Mouse (Mus musculus) kidney, embryonic 14.5 days (tissue): ENCODE data around the gene Bola1. TPM values are rescaled to one million over a fixed set of nuclear protein-coding genes. Genes with fewer than 3 reads are reported as not detected.
A peak's percentile ranks its signal among the peaks of the same experiment; 100 is the strongest.
"Not testable (repeated sequence)": the region's sequence is repeated elsewhere in the genome, so short reads cannot be mapped to it uniquely, and the experiment has no call there.

Experiments used
- ATAC-seq: fragments of 200-750 bp; cut with Nextera tagmentation; 2 replicates; pipeline ENCODE4 v1.8.0; 2017; ENCODE audit warnings: moderate number of reproducible peaks, mild to moderate bottlenecking, moderate TSS enrichment, moderate library complexity; ENCODE audit not compliant: low FRiP score, low TSS enrichment
- H3K27ac ChIP-seq: fragments of 300-500 bp; sonication (generic); 2 replicates; pipeline ENCODE4 v1.5.1; 2014; ENCODE audit warnings: low read depth, mild to moderate bottlenecking, low read length, moderate library complexity, mixed read lengths
- H3K27me3 ChIP-seq: fragments of 300-500 bp; sonication (generic); 2 replicates; pipeline ENCODE4 v1.6.1; 2014; ENCODE audit warnings: mild to moderate bottlenecking, low read length; ENCODE audit not compliant: control insufficient read depth, insufficient read depth
- H3K36me3 ChIP-seq: fragments of 300-500 bp; sonication (generic); 2 replicates; pipeline ENCODE4 v1.6.1; 2014; ENCODE audit warnings: low read length, mixed read lengths; ENCODE audit not compliant: control insufficient read depth, insufficient read depth
- H3K4me1 ChIP-seq: fragments of 300-500 bp; sonication (generic); 2 replicates; pipeline ENCODE4 v1.6.1; 2014; ENCODE audit warnings: low read length, mixed read lengths; ENCODE audit not compliant: control insufficient read depth, insufficient read depth
- H3K4me2 ChIP-seq: fragments of 300-500 bp; sonication (generic); replicated peaks from 2 replicates; pipeline ENCODE4 v1.6.1; 2014; ENCODE audit warnings: low read depth, mild to moderate bottlenecking, low read length
- H3K4me3 ChIP-seq: fragments of 300-500 bp; sonication (generic); 2 replicates; pipeline ENCODE4 v1.5.1; 2014; ENCODE audit warnings: mild to moderate bottlenecking, low read length
- H3K9ac ChIP-seq: fragments of 300-500 bp; sonication (generic); 2 replicates; pipeline ENCODE4 v1.6.1; 2014; ENCODE audit warnings: low read depth, mild to moderate bottlenecking, low read length, moderate library complexity
- H3K9me3 ChIP-seq: fragments of 300-500 bp; sonication (generic); 2 replicates; pipeline ENCODE4 v1.6.1; 2016; ENCODE audit warnings: low read length; ENCODE audit not compliant: control insufficient read depth
- WGBS: fragments of 180-500 bp; shearing (Covaris S2); extraction: QIAGEN DNeasy Blood & Tissue Kit; methylation state at CpG from one replicate; pipeline ENCODE4 v1.1.7; 2014; 5-methylcytosine and 5-hydroxymethylcytosine counted together
- polyA plus RNA-seq: library from polyadenylated mRNA; unstranded; fragments of >200 nt; fragmentation: Nextera tagmentation; extraction: Ambion mirVana; gene quantifications from 2 replicates; pipeline ENCODE4 v1.2.1, GENCODE M21; 2014

Bola1 gene
- polyA plus RNA-seq, 1 experiment from 2014 or later = 65.0 TPM

DNA sequence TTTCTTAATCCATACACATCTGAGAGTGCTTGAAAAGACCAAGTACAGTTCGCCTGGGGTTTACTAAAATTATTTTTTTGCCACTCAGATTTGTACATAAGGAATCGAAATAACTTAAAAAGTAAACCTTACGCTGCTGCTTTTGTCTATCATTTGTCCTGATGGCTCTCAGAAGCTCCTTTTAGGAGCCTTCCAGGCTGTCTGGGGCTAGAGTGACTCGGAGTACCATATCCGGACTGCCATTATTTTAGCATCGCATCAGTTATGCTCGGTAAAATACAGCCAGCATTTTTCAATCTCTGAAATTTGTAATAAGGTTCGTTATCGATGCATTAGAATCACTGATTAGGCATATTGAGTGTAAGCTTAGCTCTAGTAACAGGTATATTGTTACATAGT is 21.3 kb upstream of the Bola1 start:
- Histone ChIP-seq H3K27me3 (no peaks in the 10 kb centered on the region), H3K27ac (peak overlapping the region; percentile 89), H3K4me2 (peak overlapping the region; percentile 31), H3K9ac (peak overlapping the region; percentile 55), H3K4me1 (peaks cover 22% of the 10 kb centered on the region), H3K4me3 (no peak overlapping the region; the same call in 1 of the 2 replicates), H3K9me3 (no peaks in the 10 kb centered on the region), H3K36me3 (no peaks in the 10 kb centered on the region)
- WGBS = 82% methylated on average over 9 of the region's 9 CpGs
- ATAC-seq = no peak

DNA sequence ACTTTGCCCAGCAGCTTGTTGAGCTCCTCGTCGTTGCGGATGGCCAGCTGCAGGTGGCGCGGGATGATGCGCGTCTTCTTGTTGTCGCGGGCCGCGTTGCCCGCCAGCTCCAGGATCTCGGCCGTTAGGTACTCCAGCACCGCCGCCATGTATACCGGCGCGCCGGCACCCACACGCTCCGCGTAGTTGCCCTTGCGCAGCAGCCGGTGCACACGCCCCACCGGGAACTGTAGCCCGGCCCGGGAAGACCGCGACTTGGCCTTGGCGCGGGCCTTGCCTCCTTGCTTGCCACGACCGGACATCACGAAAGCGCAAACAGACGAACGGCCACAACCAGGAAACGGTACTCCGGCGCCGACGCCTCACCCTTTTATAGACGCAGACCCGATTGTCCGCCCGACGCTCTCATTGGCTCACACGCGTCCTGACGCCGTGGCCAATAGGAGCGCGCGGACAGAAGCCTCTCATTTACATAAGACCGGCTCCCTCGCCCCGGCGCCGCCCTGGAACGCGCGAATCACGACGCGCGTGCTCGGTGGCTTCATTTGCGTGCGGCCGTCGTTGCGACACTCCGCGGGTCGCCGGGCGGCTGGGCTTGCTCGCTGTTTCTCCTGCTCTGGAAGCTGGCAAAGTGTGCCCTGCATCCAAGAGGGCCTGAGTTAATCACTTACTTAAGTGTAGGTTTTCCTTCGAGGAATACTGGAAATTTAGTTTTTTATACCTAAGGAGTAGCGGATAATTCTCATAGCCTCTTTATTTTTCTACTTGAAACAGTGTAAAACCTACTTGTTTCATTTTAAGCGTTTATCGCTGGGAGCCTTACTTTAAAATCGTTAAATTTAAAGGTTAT is 20.7 kb upstream of the Bola1 start, which contains the start of gene Hist2h2aa2:
Hist2h2aa2 (minus strand) TSS at position 328 of the 850 bp plus-strand sequence.
- Histone ChIP-seq H3K27ac (peak within 1 kb of the TSS; percentile 89), H3K9ac (peak within 1 kb of the TSS; percentile 55), H3K4me2 (peak within 1 kb of the TSS; percentile 31), H3K4me3 (peak within 1 kb of the TSS; percentile 17; the same call in 1 of the 2 replicates), H3K4me1 (peaks cover 22% of the 10 kb centered on the region)
- H3K27me3 ChIP-seq, H3K9me3 ChIP-seq, H3K36me3 ChIP-seq: not testable (repeated sequence)
- 7% methylated on average over 25 of the region's 85 CpGs for WGBS
- peak; percentile 87 for ATAC-seq

DNA sequence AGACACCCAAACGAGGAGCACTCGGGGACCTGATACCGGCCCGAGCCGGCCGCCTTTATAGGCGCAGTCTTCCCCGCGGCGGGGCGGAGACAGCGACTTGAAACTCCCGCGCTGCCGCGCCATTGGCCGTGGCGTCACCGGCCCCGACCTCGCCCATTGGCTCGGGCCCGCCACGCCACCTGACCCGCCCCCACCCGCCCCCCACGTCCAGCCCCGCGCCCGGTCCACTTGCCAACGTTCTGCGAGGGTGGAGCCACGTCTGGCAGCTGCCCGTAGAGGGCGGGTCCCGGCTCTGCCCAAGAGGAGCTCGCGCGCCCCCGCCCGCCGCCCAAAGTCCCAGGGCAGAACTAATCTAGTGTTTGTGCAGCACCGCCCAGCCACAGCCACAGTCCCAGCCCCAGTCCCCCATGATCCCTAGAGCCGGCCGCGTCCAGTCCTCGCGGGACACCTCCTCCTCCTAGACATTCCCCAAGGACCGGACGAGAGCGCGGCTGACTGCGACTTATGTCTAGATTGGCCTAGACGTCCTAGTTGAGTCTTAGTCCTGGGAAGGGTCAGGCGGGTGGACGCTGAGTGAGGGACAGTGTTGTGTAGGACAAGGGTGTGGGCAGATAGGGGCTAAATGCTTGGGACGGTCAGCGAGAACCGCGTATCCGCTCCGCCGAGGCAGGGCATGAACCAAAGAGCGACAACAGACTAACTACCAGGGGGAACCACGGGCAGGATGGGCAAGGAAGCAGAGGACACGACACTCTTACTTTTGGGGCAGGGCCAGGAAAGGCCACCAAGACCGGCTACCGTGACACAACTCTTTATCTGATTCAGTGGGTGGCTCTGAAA is 19.7 kb upstream of the Bola1 start, which contains the start of gene Hist2h3c2:
Hist2h3c2 (minus strand) TSS at position 174 of the 840 bp plus-strand sequence.
- H3K27ac ChIP-seq = peak within 1 kb of the TSS; percentile 85
- WGBS = under 1% methylated on average over 12 of the region's 68 CpGs
- peak; percentile 93 for ATAC-seq
- H3K4me1 ChIP-seq = peaks cover 18% of the 10 kb centered on the region
- peak within 1 kb of the TSS; percentile 73 for H3K4me2 ChIP-seq
- peak within 1 kb of the TSS; percentile 56 for H3K4me3 ChIP-seq
- H3K36me3 ChIP-seq, H3K9me3 ChIP-seq, H3K27me3 ChIP-seq: not testable (repeated sequence)
- H3K9ac ChIP-seq = peak within 1 kb of the TSS; percentile 84

DNA sequence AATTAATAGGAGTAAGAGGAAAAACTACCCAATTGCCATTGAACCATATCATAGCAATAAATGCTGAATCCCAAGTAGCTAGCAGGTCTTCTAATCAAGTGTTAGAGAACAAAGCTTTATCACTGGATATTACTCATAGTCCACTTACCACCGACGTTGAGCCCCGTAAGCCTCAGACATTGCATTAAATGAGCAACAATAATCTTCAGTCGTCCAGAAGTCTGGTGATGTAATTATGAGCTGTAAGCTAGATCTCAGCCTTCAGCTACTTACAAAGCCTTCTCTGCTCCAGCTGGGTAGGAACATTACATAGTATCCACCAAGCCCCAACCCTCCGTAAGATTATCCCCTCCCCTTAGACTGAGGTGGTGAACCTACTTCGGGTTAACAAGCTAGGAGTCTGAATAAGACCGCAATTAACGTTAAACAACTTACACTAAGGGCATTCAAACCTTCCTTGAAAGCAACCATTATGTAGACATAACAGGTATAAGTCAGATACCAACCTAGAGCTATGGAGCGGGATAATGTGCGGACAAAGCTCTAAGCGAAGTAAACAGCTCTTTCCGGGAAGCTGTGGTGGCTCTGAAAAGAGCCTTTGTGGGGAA is 18.5 kb upstream of the Bola1 start:
- H3K27me3 ChIP-seq = no peaks in the 10 kb centered on the region
- 2% methylated on average over 12 of the region's 12 CpGs for WGBS
- no peaks in the 10 kb centered on the region for H3K9me3 ChIP-seq
- peak overlapping the region; percentile 56 for H3K4me3 ChIP-seq
- H3K4me2 ChIP-seq = peak overlapping the region; percentile 73
- peak overlapping the region; percentile 84 for H3K9ac ChIP-seq
- H3K4me1 ChIP-seq = peaks cover 14% of the 10 kb centered on the region; the same call in 1 of the 2 replicates
- peak overlapping the region; percentile 85 for H3K27ac ChIP-seq
- no peaks in the 10 kb centered on the region for H3K36me3 ChIP-seq
- ATAC-seq = no peak

DNA sequence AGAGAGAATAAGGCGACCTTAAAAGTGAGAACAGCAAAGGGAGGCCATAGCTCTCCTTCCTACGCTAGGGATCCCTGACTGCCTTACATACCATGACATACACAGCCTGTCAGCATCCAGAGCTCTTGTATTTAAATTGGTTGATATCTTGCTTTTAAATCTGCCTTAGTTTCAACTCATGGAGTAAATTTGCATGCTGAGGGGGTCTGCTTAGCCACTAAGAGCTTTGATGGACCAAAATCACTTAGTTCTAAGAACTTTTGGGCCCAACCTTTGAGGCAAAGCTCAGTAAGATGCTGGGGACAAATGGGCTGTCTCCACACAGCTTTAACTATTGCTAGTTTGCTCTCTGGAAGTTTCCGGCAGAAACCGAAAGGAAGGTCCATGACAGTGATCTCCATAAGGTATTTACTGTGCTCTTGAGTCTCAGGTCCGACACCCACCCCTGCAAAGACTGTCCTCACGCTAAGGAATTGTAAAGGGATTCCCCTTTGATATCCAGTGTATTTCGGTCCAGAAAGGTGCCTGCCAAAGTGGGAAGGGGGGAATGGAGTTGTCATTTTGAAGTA is 17.9 kb upstream of the Bola1 start:
- WGBS = 17% methylated on average over 7 of the region's 7 CpGs
- no peak for ATAC-seq

DNA sequence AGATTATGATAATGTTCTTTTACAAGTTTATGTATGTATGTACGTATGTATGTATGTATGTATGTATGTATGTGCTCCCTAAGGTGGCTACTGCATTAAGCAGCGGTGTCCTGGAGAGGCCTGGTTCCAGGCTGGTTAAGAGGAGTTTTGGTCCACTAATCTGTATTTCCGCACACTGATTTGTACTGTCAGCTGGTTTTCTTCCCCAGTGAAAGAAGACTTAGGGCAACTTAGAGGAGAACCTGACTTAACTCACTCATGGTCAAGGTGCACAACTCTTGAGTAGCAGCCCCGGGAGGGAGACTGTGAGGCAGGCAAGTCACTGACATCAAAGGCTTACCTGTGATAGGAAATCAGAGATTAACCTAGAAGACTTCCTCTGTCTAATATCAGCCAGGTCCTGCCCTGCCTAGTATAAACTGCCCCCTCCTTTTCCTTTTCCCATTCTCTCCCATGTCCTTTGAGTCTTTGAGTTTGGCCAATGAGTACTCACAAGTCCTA is 17.4 kb upstream of the Bola1 start:
- H3K9me3 ChIP-seq = no peaks in the 10 kb centered on the region
- peak overlapping the region; percentile 56; the same call in 1 of the 2 replicates for H3K4me3 ChIP-seq
- peak overlapping the region; percentile 84 for H3K9ac ChIP-seq
- no peak for ATAC-seq
- peak overlapping the region; percentile 73 for H3K4me2 ChIP-seq
- 67% methylated on average over 4 of the region's 4 CpGs for WGBS
- H3K36me3 ChIP-seq = no peaks in the 10 kb centered on the region
- H3K27ac ChIP-seq = peak overlapping the region; percentile 85; the same call in 1 of the 2 replicates
- peaks cover 14% of the 10 kb centered on the region; the same call in 1 of the 2 replicates for H3K4me1 ChIP-seq
- H3K27me3 ChIP-seq = no peaks in the 10 kb centered on the region

More for the DNA sequence above, 17.9 kb upstream of the Bola1 start:
- H3K4me2 ChIP-seq = peak overlapping the region; percentile 73
- H3K4me3 ChIP-seq = peak overlapping the region; percentile 56
- H3K9ac ChIP-seq = peak overlapping the region; percentile 84
- no peaks in the 10 kb centered on the region for H3K27me3 ChIP-seq
- no peaks in the 10 kb centered on the region for H3K9me3 ChIP-seq
- peaks cover 14% of the 10 kb centered on the region; the same call in 1 of the 2 replicates for H3K4me1 ChIP-seq
- peak overlapping the region; percentile 85 for H3K27ac ChIP-seq
- no peaks in the 10 kb centered on the region for H3K36me3 ChIP-seq

DNA sequence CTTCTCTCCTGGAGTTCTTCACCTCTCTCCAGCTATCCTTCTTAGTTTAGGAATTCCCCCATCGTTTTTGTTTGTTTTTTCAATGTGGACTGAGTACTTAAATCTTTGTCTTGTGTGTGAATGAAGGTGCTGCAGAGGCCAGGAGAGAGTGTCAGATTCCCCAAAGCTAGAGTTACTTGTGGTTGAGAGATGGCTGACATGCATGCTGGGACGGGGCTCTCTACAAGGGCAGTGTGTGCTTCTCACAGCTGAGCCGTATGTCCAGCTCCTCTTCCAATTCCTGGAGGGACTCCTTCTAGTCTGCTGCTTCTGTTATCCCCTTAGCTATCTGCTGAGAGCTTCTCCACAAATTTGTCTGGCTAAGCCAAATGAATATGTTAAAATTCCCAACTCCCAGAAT is 16.3 kb upstream of the Bola1 start:
- WGBS = 37% methylated on average over 3 of the region's 3 CpGs
- no peak overlapping the region for H3K9ac ChIP-seq
- ATAC-seq = no peak

DNA sequence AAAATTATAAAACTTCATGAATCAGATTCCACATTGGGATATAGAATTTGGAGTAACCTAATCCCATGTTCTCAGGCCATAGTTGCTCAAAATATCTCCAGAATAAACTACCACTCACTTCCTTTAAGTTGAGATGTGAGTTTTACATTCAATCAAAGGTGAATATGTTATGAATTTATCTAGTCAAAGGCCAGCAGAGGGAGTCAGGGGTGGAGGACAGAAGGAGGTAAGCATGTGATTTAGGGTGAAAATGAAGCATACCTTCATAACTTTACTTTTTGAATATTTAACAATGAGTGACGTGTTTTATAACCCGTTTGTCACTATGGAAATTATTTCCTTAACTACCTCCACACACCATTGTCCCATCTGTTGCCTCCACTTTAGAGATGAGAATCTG is 15.4 kb upstream of the Bola1 start:
- no peak for ATAC-seq
- 90% methylated on average over 2 of the region's 2 CpGs for WGBS
- H3K36me3 ChIP-seq = no peaks in the 10 kb centered on the region

More for the DNA sequence above, 16.3 kb upstream of the Bola1 start:
- Histone ChIP-seq H3K27me3 (no peaks in the 10 kb centered on the region), H3K4me1 (peaks cover 12% of the 10 kb centered on the region; the same call in 1 of the 2 replicates), H3K27ac (no peak overlapping the region), H3K9me3 (no peaks in the 10 kb centered on the region), H3K4me3 (no peak overlapping the region), H3K4me2 (no peak overlapping the region; the same call in 1 of the 2 replicates), H3K36me3 (no peaks in the 10 kb centered on the region)

More for the DNA sequence above, 15.4 kb upstream of the Bola1 start:
- Histone ChIP-seq H3K9ac (no peak overlapping the region), H3K4me1 (peaks cover 10% of the 10 kb centered on the region; the same call in 1 of the 2 replicates), H3K27me3 (no peaks in the 10 kb centered on the region), H3K27ac (no peak overlapping the region), H3K4me3 (no peak overlapping the region), H3K4me2 (no peak overlapping the region), H3K9me3 (no peaks in the 10 kb centered on the region)
